Mouse (Mus musculus) kidney, postnatal 25 days (tissue): ENCODE measurements at regions not wholly inside any gene's neighbourhood (a gene's known extent, or its start where the extent isn't known, plus 50 kb on each side); places are given as distances from the start of the nearest gene placed in this dataset.

Experiments used
- DNase-seq, 2 experiments: peaks; one replicate each; pipeline ENCODE4 v3.0.0; 2021; ENCODE audit warnings: mixed read lengths in 2 of 2

DNA sequence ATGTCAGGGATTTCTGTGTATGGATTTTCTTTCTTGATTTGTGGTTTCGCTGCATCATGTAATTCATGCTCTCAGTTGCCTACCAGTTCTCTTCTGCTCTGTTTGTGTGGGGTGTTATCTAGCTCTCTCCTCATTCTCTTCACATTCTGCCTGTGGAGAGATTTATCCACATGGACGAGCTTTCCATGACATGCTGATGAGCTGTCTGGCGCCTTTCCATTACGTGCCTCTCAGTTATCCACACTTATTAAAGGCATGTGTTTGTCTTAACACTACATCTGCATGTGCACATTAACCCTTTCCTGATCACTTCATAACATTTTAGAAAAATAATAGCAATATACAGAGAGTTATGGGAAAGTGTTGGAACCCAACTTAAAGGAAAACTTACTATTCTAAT, 106.6 kb upstream of the Negr1 start:
- no peak for DNase-seq

- DNase-seq, result no peak
These were observed 98.3 kb upstream of the Negr1 start for GRCm38 (mm10) chr3:156463299-156463698.

DNA sequence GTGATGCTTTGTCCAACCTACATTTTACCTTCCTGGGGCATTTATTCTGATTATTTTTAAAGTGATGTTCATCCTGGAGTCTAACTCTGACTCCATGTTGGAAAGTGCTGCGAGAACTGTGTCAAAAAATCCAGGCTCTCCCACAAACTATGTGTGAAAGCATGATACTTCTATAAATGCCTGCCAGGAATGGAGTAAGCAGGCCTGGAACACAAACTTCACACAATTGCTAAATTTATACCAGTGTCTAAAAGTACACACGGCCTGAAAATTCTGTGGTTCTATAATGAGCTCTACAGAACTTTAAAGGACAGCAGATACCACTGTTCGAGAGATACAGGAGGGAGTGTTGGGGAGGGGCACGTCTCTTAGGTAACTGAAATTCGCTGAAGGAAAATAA, 96.0 kb upstream of the Negr1 start:
- DNase-seq, result no peak

DNA sequence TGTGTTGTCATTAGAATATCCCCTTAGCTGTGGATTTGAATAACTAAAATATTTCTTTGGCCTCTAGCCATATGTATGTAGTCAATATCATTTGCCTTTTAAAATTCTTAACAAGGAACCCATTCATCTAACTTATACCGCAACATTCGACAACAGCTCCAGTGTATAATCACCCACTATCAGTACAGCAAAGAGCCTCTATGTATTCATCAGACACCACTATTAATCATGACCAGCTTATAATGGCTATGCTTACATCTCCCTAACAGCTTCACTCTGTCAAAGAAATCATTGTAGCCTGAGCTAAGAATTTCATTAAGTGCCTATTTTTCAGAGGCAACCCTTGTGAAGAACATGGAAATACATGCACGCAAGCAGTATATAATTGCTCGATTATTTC, 88.9 kb upstream of the Negr1 start:
- no peak for DNase-seq
